9 mouse cellular contexts compared by ENCODE assay signal in genomic region chr12:81817126-81817505, GRCm38 (mm10). TPM values are rescaled to one million over a fixed set of nuclear protein-coding genes. Genes with fewer than 3 reads are reported as not detected.
DNase-seq lines count a peak whose midpoint lies in the region; ATAC-seq lines count a peak whose summit lies in the region.
"Had no signal": no experiment of that assay in that cellular context is flagged by ENCODE, and none has a peak within 500 bp of the region (broad histone marks: within the 10 kb centered on the region; RNA-seq: fewer than 3 reads in every experiment).

No protein-coding gene starts in this region.

- H3K4me2 ChIP-seq in forebrain, embryonic 15.5 days (replicated peaks), result peak overlapping the region; percentile 28
- H3K4me2 ChIP-seq in limb, embryonic 13.5 days (replicated peaks), result peak overlapping the region; percentile 39
- H3K4me2 ChIP-seq in stomach, embryonic 16.5 days (ENCODE audit: low read depth, low read length), result peak overlapping the region; percentile 43

- H3K27ac ChIP-seq in forebrain, embryonic 15.5 days (replicated peaks), result peak overlapping the region; percentile 54; the same call in 1 of the 2 replicates
- H3K27ac ChIP-seq in limb, embryonic 13.5 days, result no peak overlapping the region
- H3K27ac ChIP-seq in stomach, embryonic 16.5 days (ENCODE audit: low read length), result no peak overlapping the region
- H3K27ac ChIP-seq: macrophage had no signal

- 52% methylated on average over 6 of the region's 6 CpGs for WGBS in forebrain, embryonic 15.5 days
- 41% methylated on average over 6 of the region's 6 CpGs for WGBS in limb, embryonic 13.5 days
- WGBS in stomach, embryonic 16.5 days, result 40% methylated on average over 6 of the region's 6 CpGs

- H3K9me3 ChIP-seq in megakaryocyte, embryonic 14.5 days, result peaks cover 5% of the 10 kb centered on the region; the same call in 1 of the 2 replicates
- H3K9me3 ChIP-seq in forebrain, embryonic 15.5 days, result no peaks in the 10 kb centered on the region
- no peaks in the 10 kb centered on the region for H3K9me3 ChIP-seq in limb, embryonic 13.5 days
- H3K9me3 ChIP-seq in stomach, embryonic 16.5 days (replicated peaks; ENCODE audit: control insufficient read depth, low read length), result no peaks in the 10 kb centered on the region

- peak overlapping the region; percentile 56 for H3K4me3 ChIP-seq in megakaryocyte, embryonic 14.5 days (replicated peaks)
- peak overlapping the region; percentile 19 for H3K4me3 ChIP-seq in forebrain, embryonic 15.5 days
- no peak overlapping the region for H3K4me3 ChIP-seq in limb, embryonic 13.5 days
- no peak overlapping the region; the same call in 1 of the 2 replicates for H3K4me3 ChIP-seq in stomach, embryonic 16.5 days (replicated peaks; ENCODE audit: low read length)

- peaks cover 23% of the 10 kb centered on the region for H3K27me3 ChIP-seq in megakaryocyte, embryonic 14.5 days (replicated peaks)
- H3K27me3 ChIP-seq in forebrain, embryonic 15.5 days, result no peaks in the 10 kb centered on the region
- no peaks in the 10 kb centered on the region for H3K27me3 ChIP-seq in limb, embryonic 13.5 days
- H3K27me3 ChIP-seq in stomach, embryonic 16.5 days (ENCODE audit: control insufficient read depth, insufficient read depth, low read length), result no peaks in the 10 kb centered on the region

- peaks cover 18% of the 10 kb centered on the region for H3K4me1 ChIP-seq in megakaryocyte, embryonic 14.5 days
- H3K4me1 ChIP-seq in forebrain, embryonic 15.5 days, result peaks cover 9% of the 10 kb centered on the region
- H3K4me1 ChIP-seq in limb, embryonic 13.5 days, result peaks cover 6% of the 10 kb centered on the region; the same call in 1 of the 2 replicates
- H3K4me1 ChIP-seq in stomach, embryonic 16.5 days (ENCODE audit: control insufficient read depth, insufficient read depth, low read length), result peaks cover 8% of the 10 kb centered on the region

- no peak for DNase-seq in cerebellum, adult 11-12 months
- DNase-seq in frontal cortex, postnatal 10 days (ENCODE audit: low spot score in 2 of 2), result no peak

- no peaks in the 10 kb centered on the region for H3K36me3 ChIP-seq in megakaryocyte, embryonic 14.5 days (replicated peaks; ENCODE audit: low read length)
- no peaks in the 10 kb centered on the region for H3K36me3 ChIP-seq in forebrain, embryonic 15.5 days
- no peaks in the 10 kb centered on the region for H3K36me3 ChIP-seq in limb, embryonic 13.5 days
- H3K36me3 ChIP-seq in stomach, embryonic 16.5 days (ENCODE audit: control insufficient read depth, insufficient read depth, low read length), result no peaks in the 10 kb centered on the region

- no peak for ATAC-seq in megakaryocyte, adult 5-6 weeks (ENCODE audit: poor library complexity, severe bottlenecking)
- ATAC-seq in forebrain, embryonic 15.5 days (replicated peaks), result peak; percentile 32; the same call in 1 of the 2 replicates
- no peak for ATAC-seq in limb, embryonic 13.5 days (ENCODE audit: low FRiP score, low read depth)
- no peak for ATAC-seq in stomach, embryonic 16.5 days (ENCODE audit: insufficient read depth, low FRiP score)
- ATAC-seq in megakaryocyte progenitor cell, adult 5-6 weeks (replicated peaks; ENCODE audit: poor library complexity), result no peak; the same call in 1 of the 2 replicates

- no peak overlapping the region for H3K9ac ChIP-seq in forebrain, embryonic 15.5 days (replicated peaks)
- H3K9ac ChIP-seq in limb, embryonic 13.5 days, result no peak overlapping the region
- no peak overlapping the region for H3K9ac ChIP-seq in stomach, embryonic 16.5 days (ENCODE audit: low read length)

RNA-seq across cellular contexts. Expression of gene Map3k9, which starts 36.1 kb away (rescaled TPM):
- polyA plus RNA-seq in megakaryocyte, embryonic 14.5 days (2012; ENCODE audit: insufficient read depth, low replicate concordance), result 0.48 TPM in 1 of 2 replicates, not detected in the other
- 4.6 TPM in 2 replicates for total RNA-seq in megakaryocyte, adult 5-6 weeks (2015)
- total RNA-seq in megakaryocyte, adult 5-6 weeks (2017), result 6.3 and 11.0 TPM in 2 replicates
- polyA plus RNA-seq in forebrain, embryonic 15.5 days (2015; fragmentation: Nextera tagmentation; extraction: Ambion mirVana), result 7.1 and 7.9 TPM in 2 replicates
- 0.52 and 0.56 TPM in 2 replicates for polyA plus RNA-seq in limb, embryonic 13.5 days (2015; fragmentation: Nextera tagmentation; extraction: Ambion mirVana)
- 1.7 and 1.8 TPM in 2 replicates for polyA plus RNA-seq in stomach, embryonic 16.5 days (2015; fragmentation: Nextera tagmentation; extraction: Ambion mirVana)
- 0.37 and 1.4 TPM in 2 replicates for total RNA-seq in megakaryocyte progenitor cell, adult 5-6 weeks (2015)
- 0.92 and 1.7 TPM in 2 replicates for total RNA-seq in megakaryocyte progenitor cell, adult 5-6 weeks (2017)

RNA-seq across cellular contexts. Expression of gene Pcnx, which starts 42.7 kb away (rescaled TPM):
- 8.0 and 11.5 TPM in 2 replicates for polyA plus RNA-seq in megakaryocyte, embryonic 14.5 days (2012; ENCODE audit: insufficient read depth, low replicate concordance)
- total RNA-seq in megakaryocyte, adult 5-6 weeks (2015), result 33.1 and 40.1 TPM in 2 replicates
- 13.1 and 18.8 TPM in 2 replicates for total RNA-seq in megakaryocyte, adult 5-6 weeks (2017)
- polyA plus RNA-seq in forebrain, embryonic 15.5 days (2015; fragmentation: Nextera tagmentation; extraction: Ambion mirVana), result 12.6 and 14.2 TPM in 2 replicates
- polyA plus RNA-seq in limb, embryonic 13.5 days (2015; fragmentation: Nextera tagmentation; extraction: Ambion mirVana), result 12.5 and 13.5 TPM in 2 replicates
- polyA plus RNA-seq in stomach, embryonic 16.5 days (2015; fragmentation: Nextera tagmentation; extraction: Ambion mirVana), result 10.3 and 10.8 TPM in 2 replicates
- total RNA-seq in megakaryocyte progenitor cell, adult 5-6 weeks (2015), result 23.8 and 32.2 TPM in 2 replicates
- 10.0 and 14.8 TPM in 2 replicates for total RNA-seq in megakaryocyte progenitor cell, adult 5-6 weeks (2017)

Comparison
In these comparisons a context has a peak if more than half of its experiments do, and no peak if none do; other contexts are left out.
1. H3K4me3 ChIP-seq: peak in megakaryocyte, embryonic 14.5 days (single experiment) and forebrain, embryonic 15.5 days (single experiment); none in limb, embryonic 13.5 days (single experiment) and stomach, embryonic 16.5 days (single experiment).
2. Peak in every context shown above with its lines, with median percentiles within 50 percentile points of each other: H3K4me2 ChIP-seq.